In the genomic region with DNA sequence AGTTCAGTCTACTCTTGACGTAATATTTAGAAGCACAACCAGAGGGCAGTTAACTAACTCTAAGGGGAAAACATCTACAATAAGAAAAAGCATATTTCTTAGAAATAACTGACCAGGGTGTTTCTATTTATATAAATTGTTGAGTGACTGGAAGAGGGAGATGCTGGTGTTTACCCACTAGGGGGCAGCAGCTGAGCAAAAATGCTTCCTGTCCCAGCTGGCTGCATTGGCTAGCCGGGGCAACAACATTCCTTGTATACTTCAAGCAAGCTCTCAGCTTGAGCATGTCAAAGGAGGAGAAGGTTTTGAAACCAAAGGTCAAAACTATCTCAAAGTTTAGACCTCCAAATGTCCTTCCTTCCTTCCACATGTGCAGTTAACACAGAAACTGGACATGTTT, we compare ENCODE assay signal across 8 mouse cellular contexts.
DNase-seq lines count a peak whose midpoint lies in the region; ATAC-seq and TF ChIP-seq lines count a peak whose summit lies in the region.

No protein-coding gene starts in this region.

- DNase-seq in left cerebral cortex, adult 2 months (ENCODE audit: extremely low spot score in 1 of 2, low spot score in 2 of 2) = peak; percentile 43 to 73
- DNase-seq in left cerebral cortex, adult 8-10 months (ENCODE audit: low spot score in 2 of 2) = no peak
- DNase-seq in ZHBTc4 (ENCODE audit: low read depth, low spot score) = peak; percentile 83
- DNase-seq in cerebellum, postnatal 4 days (ENCODE audit: low spot score in 2 of 2) = peak; percentile 50 to 64
- DNase-seq in heart, postnatal 0 days (ENCODE audit: low spot score) = peak; percentile 76
- peak; percentile 44 for DNase-seq in liver, adult 2 months (ENCODE audit: extremely low read depth, low read depth, low spot score)
- peak; percentile 64 for DNase-seq in ovary, postnatal 36 days (ENCODE audit: low spot score)

- no peak overlapping the region for H3K27ac ChIP-seq in left cerebral cortex, adult 2 months
- H3K27ac ChIP-seq in heart, postnatal 0 days (ENCODE audit: low read depth) = no peak overlapping the region
- no peak overlapping the region for H3K27ac ChIP-seq in liver, adult 2 months (replicated peaks; ENCODE audit: insufficient read depth, low read depth, low read length)

- peak; percentile 94 for TF ChIP-seq CTCF in left cerebral cortex, adult 2 months (IDR thresholded peaks at IDR 0.05)
- TF ChIP-seq CTCF in heart, postnatal 0 days (IDR thresholded peaks at IDR 0.05; ENCODE audit: low read depth) = peak; percentile 80
- peak; percentile 84 for TF ChIP-seq CTCF in liver, adult 2 months (IDR thresholded peaks at IDR 0.05; ENCODE audit: low read depth, low read length)

- no peak overlapping the region for H3K9ac ChIP-seq in heart, postnatal 0 days (replicated peaks; ENCODE audit: low read depth, low read length)
- H3K9ac ChIP-seq in liver, adult 2 months (ENCODE audit: low read depth, low read length) = no peak overlapping the region

- H3K4me3 ChIP-seq in left cerebral cortex, adult 2 months = no peak overlapping the region
- no peak overlapping the region for H3K4me3 ChIP-seq in heart, postnatal 0 days (ENCODE audit: low read depth, low read length)
- no peak overlapping the region for H3K4me3 ChIP-seq in liver, adult 2 months (ENCODE audit: insufficient read depth, low read depth, low read length)

- H3K79me2 ChIP-seq in liver, adult 2 months (ENCODE audit: control insufficient read depth, insufficient read depth, low read length) = no peaks in the 10 kb centered on the region

- H3K4me1 ChIP-seq in heart, postnatal 0 days (ENCODE audit: control insufficient read depth, insufficient read depth) = no peaks in the 10 kb centered on the region
- no peaks in the 10 kb centered on the region for H3K4me1 ChIP-seq in liver, adult 2 months (ENCODE audit: control insufficient read depth, insufficient read depth, low read length)

- H3K4me2 ChIP-seq in heart, postnatal 0 days (ENCODE audit: low read depth, low read length) = no peak overlapping the region

- H3K36me3 ChIP-seq in heart, postnatal 0 days (replicated peaks; ENCODE audit: control insufficient read depth, insufficient read depth, low read length) = peaks cover 87% of the 10 kb centered on the region
- H3K36me3 ChIP-seq in liver, adult 2 months (ENCODE audit: control insufficient read depth, insufficient read depth, low read length) = peaks cover 73% of the 10 kb centered on the region

- WGBS in heart, postnatal 0 days = 38% methylated on average over 2 of the region's 2 CpGs
- WGBS in liver, adult 2 months = 46% methylated on average over 2 of the region's 2 CpGs

- peak; percentile 74; the same call in 1 of the 2 replicates for ATAC-seq in heart, postnatal 0 days (ENCODE audit: insufficient read depth, low read depth)
- ATAC-seq in erythroid progenitor cell, adult 5-6 weeks (replicated peaks; ENCODE audit: low FRiP score, poor library complexity, severe bottlenecking) = no peak

- no peak for TF ChIP-seq EP300 in heart, postnatal 0 days (IDR thresholded peaks at IDR 0.05; ENCODE audit: low read depth)

- intact Hi-C loops in left cerebral cortex, adult 2 months (cut with DNase I) = loop anchor here (1.0 to 10.0 kb wide), 4 partner anchors 24 to 1009 kb away; a partner anchor contains a TSS

- no peaks in the 10 kb centered on the region for H3K27me3 ChIP-seq in heart, postnatal 0 days (ENCODE audit: control insufficient read depth, insufficient read depth, low read length)
- H3K27me3 ChIP-seq in liver, adult 2 months (ENCODE audit: control insufficient read depth, insufficient read depth, low read length) = no peaks in the 10 kb centered on the region

- TF ChIP-seq POLR2A in liver, adult 2 months (IDR thresholded peaks at IDR 0.05; ENCODE audit: extremely low read depth, insufficient read depth, low read length) = no peak

- H3K9me3 ChIP-seq in heart, postnatal 0 days (replicated peaks; ENCODE audit: control insufficient read depth, low read length) = no peaks in the 10 kb centered on the region

Comparison
In these comparisons a context has a peak if more than half of its experiments do, and no peak if none do; other contexts are left out.
1. DNase-seq: peak in left cerebral cortex, adult 2 months (2 of 2), ZHBTc4 (single experiment), cerebellum, postnatal 4 days (2 of 2), heart, postnatal 0 days (single experiment), liver, adult 2 months (single experiment) and ovary, postnatal 36 days (single experiment); none in left cerebral cortex, adult 8-10 months (0 of 2).
2. Peak in every context shown above with its lines, with median percentiles within 50 percentile points of each other: CTCF ChIP-seq.